Mouse (Mus musculus) left cerebral cortex, adult 8-10 months (tissue): ENCODE measurements around the gene Dapp1. TPM values are rescaled to one million over a fixed set of nuclear protein-coding genes. Genes with fewer than 3 reads are reported as not detected.
A peak's percentile ranks its signal among the peaks of the same experiment; 100 is the strongest.

Source experiments
- DNase-seq, 2 experiments: peaks; one replicate each; pipeline ENCODE4 v3.0.0; 2022; ENCODE audit warnings: low spot score in 2 of 2
- total RNA-seq, 4 experiments: library from RNA; stranded (reverse); gene quantifications; 2 replicates each; pipeline ENCODE4 v1.2.4; 2022

Dapp1 gene
- total RNA-seq = 1 to 10 TPM; 3.4 to 5.9 (median 4.7) TPM

- peak in 1 of 2 experiments; percentile 11 for DNase-seq
These were observed at the start of gene Dapp1 for GRCm38 (mm10) chr3:137981382-137981750. TSS of gene Dapp1 (minus strand) at chr3:137981545.

DNA sequence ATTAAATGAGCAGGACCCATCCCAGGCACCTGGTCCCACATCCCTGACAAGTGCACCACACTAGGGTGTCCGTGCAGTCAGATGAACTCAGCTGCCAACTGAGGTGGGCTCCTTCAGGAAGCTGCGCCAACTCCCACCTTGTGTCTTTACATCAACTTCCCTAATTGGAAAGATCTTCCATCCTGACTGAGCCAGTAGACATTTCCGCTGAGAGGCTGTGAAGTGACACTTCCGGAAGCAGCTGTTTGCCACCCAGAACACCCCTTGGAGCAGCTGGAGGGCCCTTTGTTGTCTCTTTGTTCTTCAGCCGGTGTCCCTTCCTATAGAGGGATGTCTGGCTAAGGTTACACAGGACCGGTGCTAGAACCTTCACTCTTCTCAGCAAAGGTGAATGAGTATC lies 49.2 kb upstream of the Dapp1 start:
- DNase-seq = no peak

DNA sequence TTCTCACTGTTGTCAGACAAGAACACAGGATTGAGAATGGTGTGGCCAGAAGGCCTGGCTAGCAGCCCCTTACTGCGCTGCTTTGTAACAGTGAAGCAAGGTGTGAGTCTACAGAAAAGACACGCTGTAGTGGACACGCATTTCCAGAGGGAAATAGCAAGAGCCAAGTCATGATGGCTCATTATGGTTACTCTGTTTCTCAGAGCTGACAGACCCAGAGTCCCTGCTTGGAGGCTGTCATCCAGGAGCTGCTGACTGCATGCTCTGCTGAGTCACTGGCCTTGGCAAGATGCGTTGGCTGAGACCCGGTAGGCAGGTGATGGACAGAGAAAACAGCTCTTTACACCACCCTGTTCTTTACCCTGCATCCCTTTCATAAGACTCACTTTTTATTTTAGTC lies 48.0 kb upstream of the Dapp1 start:
- peak in 1 of 2 experiments; percentile 43 for DNase-seq

DNA sequence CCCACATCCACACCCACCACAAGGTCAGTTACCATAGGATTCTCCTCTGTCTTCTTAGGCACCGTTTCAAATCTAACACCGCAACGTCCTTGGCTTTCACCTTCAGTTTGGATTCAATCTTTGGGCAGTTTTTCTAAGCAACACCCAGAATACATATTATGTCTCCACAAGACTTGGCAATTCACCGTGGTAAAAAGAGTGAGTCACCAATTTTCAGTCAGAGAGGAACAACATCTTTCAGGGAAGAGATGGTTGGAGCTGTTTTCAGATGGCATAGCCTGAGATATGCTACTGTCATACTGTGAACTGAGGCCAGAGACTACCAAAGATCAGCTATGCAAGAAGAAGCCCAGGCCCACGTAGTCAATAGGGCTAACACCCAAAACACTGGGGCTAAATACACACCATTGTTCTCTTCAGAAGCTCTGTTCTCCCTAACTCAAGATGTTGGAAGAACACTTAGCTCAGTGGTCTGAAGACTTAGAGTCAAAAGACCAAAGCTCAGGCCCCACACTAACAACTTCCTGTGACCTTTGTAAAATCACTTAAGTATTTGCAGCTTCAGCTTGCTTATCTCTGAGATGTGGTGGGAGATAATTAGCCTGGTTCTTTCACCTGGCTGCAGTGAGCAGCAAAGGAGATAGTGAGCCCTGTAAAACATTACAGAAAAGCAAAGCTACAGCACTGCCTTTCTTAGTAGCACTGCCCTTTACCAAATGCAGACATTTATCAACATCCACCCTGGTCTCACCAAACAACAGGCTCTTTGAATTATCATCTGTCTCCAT lies 46.4 kb upstream of the Dapp1 start:
- DNase-seq = no peak

DNA sequence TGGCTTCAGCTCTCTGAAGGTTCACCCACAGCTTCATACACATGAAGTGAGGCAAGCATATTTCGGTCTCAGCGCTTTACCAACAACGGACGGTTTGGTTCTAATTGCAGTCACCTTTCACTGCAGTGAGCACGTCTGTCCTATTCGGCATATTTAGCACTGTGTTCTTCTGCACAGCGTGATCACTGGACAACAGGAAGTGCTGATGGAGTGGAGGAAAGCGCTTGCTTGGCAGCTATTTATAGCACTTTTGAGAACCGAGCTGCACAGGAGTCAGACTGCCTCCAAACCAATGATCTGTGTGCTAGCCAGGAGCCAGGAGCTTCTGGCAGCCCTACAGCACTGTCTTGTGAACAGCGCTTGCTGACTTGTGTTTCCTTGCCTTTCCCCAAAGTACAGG lies 44.9 kb upstream of the Dapp1 start:
- DNase-seq = peak in 1 of 2 experiments; percentile 21

DNA sequence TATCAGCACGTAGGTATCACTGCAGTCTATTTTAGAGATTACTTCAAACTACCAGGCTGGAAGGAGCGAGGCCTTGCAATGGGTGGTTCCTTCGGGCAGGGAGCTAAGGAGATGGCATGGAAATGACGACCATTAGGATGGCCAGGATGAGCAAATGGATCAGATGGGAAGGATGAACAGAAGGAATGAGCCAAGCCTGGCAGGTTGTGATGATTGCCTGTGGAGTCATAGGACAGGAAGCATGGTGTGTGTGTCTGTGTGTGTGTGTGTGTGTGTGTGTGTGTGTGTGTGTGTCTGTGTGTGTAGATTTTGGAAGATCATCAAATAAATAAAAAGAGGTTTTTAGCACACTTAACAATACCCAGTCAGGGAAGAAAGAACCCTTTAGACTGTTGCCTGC lies 41.3 kb upstream of the Dapp1 start:
- no peak for DNase-seq

GRCm38 (mm10) chr3:138022003-138022402 lies 40.7 kb upstream of the Dapp1 start:
- DNase-seq = no peak

DNA sequence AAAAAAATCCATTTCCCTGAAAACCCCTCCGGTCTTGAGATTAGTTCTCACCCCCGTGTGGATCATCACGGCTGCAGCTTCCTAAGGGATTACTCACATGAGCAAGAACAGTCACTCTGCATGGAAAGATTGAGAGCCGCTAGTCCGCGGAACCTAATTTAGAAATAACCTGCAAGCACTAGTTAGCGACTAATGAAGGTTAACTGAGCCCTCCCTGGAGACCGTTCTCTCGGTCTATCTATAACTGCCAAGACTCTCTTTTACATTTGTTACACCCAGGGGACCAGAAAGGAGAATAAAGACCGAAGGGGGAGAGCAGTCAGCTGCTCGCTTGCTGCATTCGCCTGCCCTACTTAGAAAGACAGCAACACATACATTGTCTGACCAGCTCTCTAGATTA lies 35.5 kb upstream of the Dapp1 start:
- no peak for DNase-seq

- DNase-seq = no peak
These were observed 33.4 kb upstream of the Dapp1 start for GRCm38 (mm10) chr3:138014725-138015124.

GRCm38 (mm10) chr3:138012351-138012750 lies 31.0 kb upstream of the Dapp1 start:
- DNase-seq = no peak

DNA sequence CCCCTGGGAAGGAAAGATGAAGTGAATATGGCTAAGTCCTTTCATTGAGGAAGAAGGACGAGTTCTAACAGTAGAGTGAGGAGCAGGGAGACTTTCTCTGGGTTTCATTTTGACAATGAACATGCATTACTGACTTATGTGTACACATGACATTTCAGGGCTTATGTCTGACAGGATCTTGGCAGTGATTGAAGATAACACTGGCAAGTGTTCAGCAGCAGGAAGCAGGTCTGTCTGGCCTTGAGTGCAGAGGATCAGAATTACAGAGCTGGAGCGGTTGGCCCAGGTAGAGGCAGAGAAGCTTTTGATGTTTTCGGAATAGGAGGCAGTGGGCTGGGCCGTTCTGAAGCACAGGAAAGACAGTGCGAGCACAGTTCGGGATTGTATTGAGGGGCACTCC lies 26.8 kb upstream of the Dapp1 start:
- no peak for DNase-seq

GRCm38 (mm10) chr3:138006896-138007295 lies 25.6 kb upstream of the Dapp1 start:
- DNase-seq = no peak

- DNase-seq = no peak
These were observed 21.9 kb upstream of the Dapp1 start for GRCm38 (mm10) chr3:138003264-138003663.

DNA sequence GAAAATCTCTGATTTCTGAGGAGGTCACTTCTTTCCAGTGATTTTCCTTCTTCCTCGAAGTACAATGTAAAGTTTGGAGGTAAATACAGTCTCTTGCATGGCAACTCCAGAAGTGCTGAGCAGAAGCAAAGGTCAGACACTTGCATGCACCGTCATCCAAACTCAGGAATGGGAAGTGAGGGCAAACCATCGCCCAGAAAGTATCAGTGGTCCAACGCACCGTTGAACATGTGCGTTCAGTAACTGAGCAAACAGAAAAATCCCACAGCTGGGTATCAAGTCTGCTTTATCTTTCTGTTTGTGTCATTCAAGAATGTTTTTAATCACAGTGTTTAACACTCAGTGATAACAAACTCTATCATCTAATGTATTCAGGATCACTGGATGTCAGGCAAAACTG lies 21.2 kb upstream of the Dapp1 start:
- no peak for DNase-seq

GRCm38 (mm10) chr3:138001865-138002264 lies 20.5 kb upstream of the Dapp1 start:
- DNase-seq = no peak

GRCm38 (mm10) chr3:138000724-138001069 lies 19.4 kb upstream of the Dapp1 start:
- no peak for DNase-seq

- DNase-seq = no peak
These were observed 18.8 kb upstream of the Dapp1 start for GRCm38 (mm10) chr3:138000062-138000723.

GRCm38 (mm10) chr3:137999224-137999790 lies 18.0 kb upstream of the Dapp1 start:
- DNase-seq = no peak

DNA sequence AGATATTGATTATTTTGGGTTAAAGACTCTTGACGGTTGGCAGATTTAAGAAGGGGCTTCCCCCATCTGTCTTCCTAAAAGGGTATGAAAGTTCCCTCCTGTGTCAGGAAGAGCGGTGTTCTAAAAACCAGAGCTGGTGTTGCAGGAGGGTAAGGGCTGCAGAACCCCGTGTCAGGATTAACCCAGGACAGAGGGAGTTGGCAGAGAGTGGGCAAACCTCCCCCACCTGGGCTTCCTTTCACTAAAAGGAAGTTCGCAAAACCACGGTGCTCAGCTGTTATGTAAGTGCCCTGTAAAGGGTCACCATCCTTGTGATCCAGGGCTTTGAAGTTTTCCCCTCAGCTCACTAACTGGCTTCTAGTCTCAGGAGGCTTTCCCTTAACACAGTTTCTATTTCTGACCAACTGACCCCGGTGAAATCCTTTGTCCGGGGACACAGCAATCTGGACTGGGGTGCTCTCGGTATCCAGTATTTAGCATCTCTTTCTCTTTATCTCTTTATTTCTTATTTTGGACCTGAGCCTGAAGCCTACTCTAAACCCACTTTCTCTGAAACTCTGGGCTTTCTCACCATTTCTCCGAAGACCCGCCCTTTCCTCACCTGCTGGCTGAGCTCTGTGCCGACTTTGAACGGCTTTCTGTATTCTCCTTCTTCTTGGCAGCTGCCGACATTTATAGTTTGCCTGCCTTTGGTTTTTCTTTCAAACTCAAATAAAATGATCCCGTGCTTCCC lies 17.3 kb upstream of the Dapp1 start:
- no peak for DNase-seq

GRCm38 (mm10) chr3:137995486-137995885 lies 14.1 kb upstream of the Dapp1 start:
- no peak for DNase-seq

- DNase-seq = no peak
These were observed 12.9 kb upstream of the Dapp1 start for GRCm38 (mm10) chr3:137994196-137994595.

DNA sequence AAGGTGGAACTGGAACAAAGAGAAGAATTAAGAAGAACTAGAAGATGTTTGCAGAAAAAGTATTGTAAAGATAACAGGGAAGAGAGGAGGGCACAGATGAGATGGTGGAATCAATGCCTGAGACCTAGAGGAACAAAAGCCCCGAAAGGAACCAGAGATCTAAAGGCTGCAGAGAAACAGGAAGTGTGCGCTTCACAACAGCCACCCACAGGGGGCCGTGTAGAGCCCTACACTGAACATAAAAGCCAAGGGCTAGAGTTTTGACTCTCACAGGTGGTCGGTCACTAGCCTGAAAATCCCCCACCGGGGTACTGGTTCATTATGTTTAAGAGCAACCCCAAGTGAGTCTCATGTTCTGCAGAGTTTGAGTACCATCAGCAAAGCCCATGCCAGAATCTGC lies 11.0 kb upstream of the Dapp1 start:
- no peak for DNase-seq
